Mouse (Mus musculus): ENCODE results near the gene Gm47959.

GRCm38 (mm10) chr1:82966413-82966812 lies 33.9 kb upstream of the Gm47959 start:
- TF ChIP-seq POLR2A (IDR thresholded peaks at IDR 0.05; ENCODE audit: extremely low read depth, insufficient read depth, low read length) (no peak), CTCF (IDR thresholded peaks at IDR 0.05; ENCODE audit: low read depth, low read length) (no peak)
